Comparison of ENCODE assay signal across 8 mouse cellular contexts in genomic region chr5:140642076-140642475, GRCm38 (mm10). TPM values are rescaled to one million over a fixed set of nuclear protein-coding genes. Genes with fewer than 3 reads are reported as not detected.
DNase-seq lines count a peak whose midpoint lies in the region; ATAC-seq and TF ChIP-seq lines count a peak whose summit lies in the region.

No protein-coding gene starts in this region.

- peak; percentile 98 for DNase-seq in heart, adult 11 months
- DNase-seq in heart, postnatal 14 days, result no peak
- peak; percentile 87 for DNase-seq in 416B (ENCODE audit: low read depth)
- no peak for DNase-seq in lung, postnatal 0 days (ENCODE audit: low spot score)
- DNase-seq in urinary bladder, adult 18-20 months (ENCODE audit: low spot score in 2 of 2), result no peak
- DNase-seq in adrenal gland, adult 18-20 months (ENCODE audit: low spot score in 2 of 2), result no peak

- no peak overlapping the region for H3K9ac ChIP-seq in lung, postnatal 0 days (replicated peaks; ENCODE audit: low read depth)

- no peaks in the 10 kb centered on the region; the same call in 1 of the 2 replicates for H3K36me3 ChIP-seq in lung, postnatal 0 days (ENCODE audit: insufficient read depth, low read length)

- TF ChIP-seq EP300 in lung, postnatal 0 days (IDR thresholded peaks at IDR 0.05), result no peak

- no peak for TF ChIP-seq CTCF in embryonic fibroblast, embryonic 13.5 days (IDR thresholded peaks at IDR 0.05; ENCODE audit: borderline replicate concordance, insufficient read depth, low read length)
- TF ChIP-seq CTCF in lung, postnatal 0 days (IDR thresholded peaks at IDR 0.05), result no peak

- H3K4me2 ChIP-seq in lung, postnatal 0 days (replicated peaks; ENCODE audit: low read depth, low read length), result no peak overlapping the region

- H3K27me3 ChIP-seq in lung, postnatal 0 days (replicated peaks; ENCODE audit: insufficient read depth, low read length), result no peaks in the 10 kb centered on the region

- H3K4me1 ChIP-seq in embryonic fibroblast, embryonic 13.5 days (ENCODE audit: control insufficient read depth, insufficient read depth, low read length), result peaks cover 18% of the 10 kb centered on the region
- H3K4me1 ChIP-seq in lung, postnatal 0 days (ENCODE audit: insufficient read depth, low read depth, low read length), result peaks cover 24% of the 10 kb centered on the region

- 0 out of 2 replicates have a peak, but pooled peaks have one; percentile 7 for ATAC-seq in lung, postnatal 0 days
- no peak for ATAC-seq in erythroblast, adult 5-6 weeks (replicated peaks; ENCODE audit: low FRiP score, poor library complexity, severe bottlenecking)

- H3K9me3 ChIP-seq in lung, postnatal 0 days (ENCODE audit: low read length), result no peaks in the 10 kb centered on the region

- H3K27ac ChIP-seq in embryonic fibroblast, embryonic 13.5 days (ENCODE audit: insufficient read depth, low read length), result peak overlapping the region; percentile 97
- H3K27ac ChIP-seq in lung, postnatal 0 days (ENCODE audit: low read length), result no peak overlapping the region

- intact Hi-C loops in heart, postnatal 14 days (cut with DNase I), result no loop called here

- WGBS in lung, postnatal 0 days, result 57% methylated on average over 3 of the region's 3 CpGs

- no peak for TF ChIP-seq POLR2A in embryonic fibroblast, embryonic 13.5 days (IDR thresholded peaks at IDR 0.05; ENCODE audit: low read depth, low read length)

- H3K4me3 ChIP-seq in embryonic fibroblast, embryonic 13.5 days (ENCODE audit: insufficient read depth, low read length), result no peak overlapping the region
- no peak overlapping the region for H3K4me3 ChIP-seq in lung, postnatal 0 days (ENCODE audit: low read depth, low read length)

RNA-seq across cellular contexts. Expression of gene Ttyh3, which starts 6.8 kb away (rescaled TPM):
- total RNA-seq in heart, postnatal 14 days (2021), result 10 to 100 TPM; 31.6 to 31.9 TPM
- polyA plus RNA-seq in embryonic fibroblast, embryonic 13.5 days (2011; ENCODE audit: insufficient read length, low read depth, missing spikeins), result 79.6 and 95.0 TPM in 2 replicates
- 18.2 and 19.8 TPM in 2 replicates for polyA plus RNA-seq in lung, postnatal 0 days (2015; fragmentation: Nextera tagmentation; extraction: Ambion mirVana)
- 17.9 and 18.8 TPM in 2 replicates for total RNA-seq in erythroblast, adult 5-6 weeks (2015; ENCODE audit: low replicate concordance)
- total RNA-seq in erythroblast, adult 5-6 weeks (2017; ENCODE audit: low replicate concordance), result 3.7 and 7.0 TPM in 2 replicates
- 10 to 100 TPM; 26.5 to 70.6 TPM for total RNA-seq in adrenal gland, adult 18-20 months (2021)

RNA-seq across cellular contexts. Expression of gene Lfng, which starts 35.0 kb away (rescaled TPM):
- total RNA-seq in heart, postnatal 14 days (2021), result 10 to 100 TPM; 18.1 to 22.4 TPM
- 7.1 and 8.2 TPM in 2 replicates for polyA plus RNA-seq in embryonic fibroblast, embryonic 13.5 days (2011; ENCODE audit: insufficient read length, low read depth, missing spikeins)
- 23.1 and 25.5 TPM in 2 replicates for polyA plus RNA-seq in lung, postnatal 0 days (2015; fragmentation: Nextera tagmentation; extraction: Ambion mirVana)
- 2.9 and 9.4 TPM in 2 replicates for total RNA-seq in erythroblast, adult 5-6 weeks (2015; ENCODE audit: low replicate concordance)
- 4.4 and 9.9 TPM in 2 replicates for total RNA-seq in erythroblast, adult 5-6 weeks (2017; ENCODE audit: low replicate concordance)
- total RNA-seq in adrenal gland, adult 18-20 months (2021), result 10 to 100 TPM in 1 of 2 experiments, 1 to 10 TPM in 1; 9.8 to 12.3 TPM

Comparison
In these comparisons a context has a peak if more than half of its experiments do, and no peak if none do; other contexts are left out.
1. DNase-seq: peak in heart, adult 11 months (single experiment) and 416B (single experiment); none in heart, postnatal 14 days (0 of 2), lung, postnatal 0 days (single experiment), urinary bladder, adult 18-20 months (0 of 2) and adrenal gland, adult 18-20 months (0 of 2).